Mouse (Mus musculus) urinary bladder, postnatal 25 days (tissue): ENCODE measurements at regions not wholly inside any gene's neighbourhood (a gene's known extent, or its start where the extent isn't known, plus 50 kb on each side); places are given as distances from the start of the nearest gene placed in this dataset.
"Not testable (repeated sequence)": the region's sequence is repeated elsewhere in the genome, so short reads cannot be mapped to it uniquely, and the experiment has no call there.

Experiments
- DNase-seq: peaks from one replicate; pipeline ENCODE4 v3.0.0; 2022; ENCODE audit warnings: low spot score

GRCm38 (mm10) chr2:100918122-100918521 is 706.4 kb upstream of the Rag2 start:
- DNase-seq = no peak

- no peak for DNase-seq
These were observed 704.8 kb upstream of the Rag2 start for GRCm38 (mm10) chr2:100919537-100920212.

- DNase-seq = not testable (repeated sequence)
These were observed 675.9 kb upstream of the Rag2 start for GRCm38 (mm10) chr2:100948632-100949031.

- no peak for DNase-seq
These were observed 665.1 kb upstream of the Rag2 start for GRCm38 (mm10) chr2:100959412-100959811.

- DNase-seq = no peak
These were observed 659.9 kb upstream of the Rag2 start for GRCm38 (mm10) chr2:100964584-100964983.

GRCm38 (mm10) chr2:100977202-100977601 is 647.3 kb upstream of the Rag2 start:
- no peak for DNase-seq

GRCm38 (mm10) chr2:100982362-100982761 is 642.2 kb upstream of the Rag2 start:
- DNase-seq = no peak

- no peak for DNase-seq
These were observed 609.2 kb upstream of the Rag2 start for GRCm38 (mm10) chr2:101015353-101015752.

GRCm38 (mm10) chr2:101019384-101019783 is 605.1 kb upstream of the Rag2 start:
- DNase-seq = no peak

GRCm38 (mm10) chr2:101021515-101021914 is 603.0 kb upstream of the Rag2 start:
- DNase-seq = no peak

- no peak for DNase-seq
These were observed 581.5 kb upstream of the Rag2 start for GRCm38 (mm10) chr2:101043050-101043449.

- DNase-seq = no peak
These were observed 561.6 kb upstream of the Rag2 start for GRCm38 (mm10) chr2:101062939-101063338.

- DNase-seq = no peak
These were observed 549.5 kb upstream of the Rag2 start for GRCm38 (mm10) chr2:101074990-101075389.

GRCm38 (mm10) chr2:101080231-101080630 is 544.3 kb upstream of the Rag2 start:
- DNase-seq = no peak

- DNase-seq = no peak
These were observed 540.7 kb upstream of the Rag2 start for GRCm38 (mm10) chr2:101083813-101084212.

- DNase-seq = no peak
These were observed 539.9 kb upstream of the Rag2 start for GRCm38 (mm10) chr2:101084648-101085047.

- DNase-seq = no peak
These were observed 517.2 kb upstream of the Rag2 start for GRCm38 (mm10) chr2:101107183-101107872.

GRCm38 (mm10) chr2:101136867-101137266 is 487.7 kb upstream of the Rag2 start:
- no peak for DNase-seq

GRCm38 (mm10) chr2:101139931-101140330 is 484.6 kb upstream of the Rag2 start:
- DNase-seq = no peak

GRCm38 (mm10) chr2:101156755-101157271 is 467.7 kb upstream of the Rag2 start:
- DNase-seq = no peak

- DNase-seq = no peak
These were observed 465.2 kb upstream of the Rag2 start for GRCm38 (mm10) chr2:101159276-101159675.

GRCm38 (mm10) chr2:101165942-101166341 is 458.6 kb upstream of the Rag2 start:
- no peak for DNase-seq

GRCm38 (mm10) chr2:101172806-101173205 is 451.7 kb upstream of the Rag2 start:
- DNase-seq = no peak
